Mouse (Mus musculus): ENCODE results near the gene Pgr15l.

The Pgr15l gene

GRCm38 (mm10) chrX:97072369-97072768, at the start of gene Pgr15l:
Gene Pgr15l (plus strand): TSS chrX:97072596.
- no peak for DNase-seq (ENCODE audit: low spot score in 2 of 2)

GRCm38 (mm10) chrX:97027540-97027939, 44.9 kb upstream of the Pgr15l start:
- DNase-seq (ENCODE audit: low spot score in 2 of 2), result no peak

- DNase-seq (ENCODE audit: low spot score in 2 of 2), result no peak
These were observed 2.6 kb upstream of the Pgr15l start for GRCm38 (mm10) chrX:97069816-97070215.
